Mouse (Mus musculus) thymus, adult 18-20 months (tissue): ENCODE data around the gene Mael.
A peak's percentile ranks its signal among the peaks of the same experiment; 100 is the strongest.

Experiments
- DNase-seq, 2 experiments: peaks; one replicate each; pipeline ENCODE4 v3.0.0; 2022; ENCODE audit warnings: mixed read lengths in 2 of 2

Gene Mael

DNA sequence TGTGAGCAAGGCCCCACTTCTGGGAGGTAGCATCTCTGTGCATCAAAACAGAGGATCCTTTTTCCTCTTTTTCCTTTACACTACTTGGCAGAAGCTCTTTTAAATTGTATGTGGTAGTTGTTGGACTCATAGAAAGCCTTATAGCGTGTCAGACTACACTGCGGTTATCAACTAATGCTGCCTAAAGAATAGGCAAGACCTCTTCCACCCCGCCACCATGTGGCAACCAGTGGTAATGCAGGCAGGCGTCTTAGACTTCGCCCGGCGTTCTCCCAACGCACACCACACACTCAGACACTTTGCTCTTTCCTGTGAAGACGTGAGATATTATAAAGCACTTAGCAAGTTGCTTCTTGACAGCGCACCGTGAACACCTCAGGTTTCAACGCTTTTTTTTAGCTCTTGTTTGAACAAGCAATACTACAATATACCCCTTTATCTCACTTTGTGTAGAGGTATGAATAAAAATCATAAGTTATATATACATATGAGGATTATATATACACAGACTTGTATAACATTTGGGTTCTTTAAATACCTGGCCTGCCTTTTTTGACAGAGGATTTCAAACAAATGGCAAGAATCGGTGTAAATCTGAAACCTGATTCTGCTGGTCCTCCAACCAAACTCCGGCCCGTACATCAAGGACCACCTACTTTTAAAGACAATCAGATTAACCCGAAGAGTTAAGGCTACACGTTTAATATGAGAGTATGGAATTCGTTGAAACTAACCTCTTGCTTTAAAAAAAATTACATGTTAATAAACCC is 85.0 kb downstream of the Mael start:
- DNase-seq: peak; percentile 75 to 76

DNA sequence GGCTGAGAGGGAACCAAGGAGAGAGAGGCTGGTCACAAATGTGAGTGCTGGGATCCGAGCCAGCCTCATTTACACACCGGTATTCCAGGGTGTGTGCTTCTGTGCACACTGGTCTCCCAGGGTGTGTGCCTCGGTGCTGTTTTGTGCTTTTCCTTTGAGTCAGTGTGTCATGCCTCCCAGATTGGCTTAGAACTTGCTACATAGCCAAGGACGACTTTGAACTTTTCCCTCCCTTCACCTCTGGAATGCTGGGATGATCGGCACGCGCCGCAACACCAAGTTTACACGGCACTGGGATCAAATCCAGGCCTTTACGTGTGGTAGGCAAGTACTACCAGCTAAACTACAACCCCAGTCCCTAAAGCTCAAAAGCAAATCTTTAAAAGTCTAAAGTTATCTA is 86.5 kb downstream of the Mael start:
- no peak for DNase-seq

DNA sequence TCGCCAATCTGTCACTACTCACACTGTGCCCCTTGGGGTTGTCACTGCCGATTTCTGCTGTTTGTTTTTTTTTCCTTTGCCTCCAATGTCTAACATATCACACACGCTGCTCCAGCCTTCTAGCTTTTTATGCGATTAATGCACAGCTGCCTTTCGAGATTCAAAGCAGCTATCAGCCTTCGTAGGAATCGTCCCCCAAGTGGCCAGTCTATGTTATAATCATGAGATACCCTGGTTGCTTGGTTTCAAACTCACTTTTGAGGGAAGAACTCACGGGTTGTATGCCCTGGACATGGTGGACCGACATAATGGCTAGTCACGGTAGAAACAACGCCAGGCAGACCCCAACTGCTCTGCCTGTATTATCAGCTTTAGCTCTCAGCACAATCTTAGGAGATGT is 87.2 kb downstream of the Mael start:
- no peak for DNase-seq
